Mouse (Mus musculus) ovary, postnatal 10 days (tissue): Measurements from ENCODE around the gene Gm20388.

ENCODE experiments used
- DNase-seq: peaks from one replicate; pipeline ENCODE4 v3.0.0; 2022; ENCODE audit warnings: low spot score

Gene Gm20388

DNA sequence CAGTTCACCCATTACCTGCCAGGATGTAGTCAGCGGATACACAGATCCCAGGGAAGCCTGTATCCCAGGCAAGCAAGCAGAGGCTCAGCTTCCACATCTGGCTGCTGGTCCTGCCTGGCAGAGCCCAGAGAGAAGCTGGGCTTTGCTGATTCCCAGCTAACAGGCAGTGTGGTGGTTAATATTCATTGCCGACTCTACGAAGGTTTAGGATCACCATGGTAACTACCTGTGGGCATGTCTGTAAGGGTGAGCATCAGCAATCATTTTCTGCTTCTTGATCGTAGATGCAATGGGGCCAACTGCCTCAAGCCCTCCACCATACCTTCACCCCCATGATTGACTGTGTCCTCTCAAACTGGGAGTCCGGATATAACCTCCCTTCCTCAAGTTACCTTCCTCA, 4283.4 kb downstream of the Gm20388 start:
- no peak for DNase-seq

DNA sequence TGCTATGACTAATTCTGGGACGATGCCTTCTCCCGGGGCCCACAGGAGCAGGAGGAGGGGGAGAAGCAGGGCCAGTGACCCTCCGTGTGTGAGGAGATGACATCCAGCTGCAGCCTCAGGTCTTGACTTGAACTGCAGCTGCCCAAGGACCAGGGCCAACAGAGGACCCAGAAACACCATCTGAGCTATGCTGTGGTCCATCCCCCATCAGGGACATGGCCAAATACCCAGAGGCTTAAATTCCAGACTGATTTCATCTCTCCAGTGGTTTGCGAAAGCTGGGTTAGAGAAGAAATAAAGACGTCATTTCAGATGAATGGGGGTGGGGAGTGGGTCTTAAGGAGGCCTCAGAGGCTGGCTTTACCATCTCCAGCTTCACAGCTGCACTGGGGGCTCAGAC, 4285.6 kb downstream of the Gm20388 start:
- no peak for DNase-seq

DNA sequence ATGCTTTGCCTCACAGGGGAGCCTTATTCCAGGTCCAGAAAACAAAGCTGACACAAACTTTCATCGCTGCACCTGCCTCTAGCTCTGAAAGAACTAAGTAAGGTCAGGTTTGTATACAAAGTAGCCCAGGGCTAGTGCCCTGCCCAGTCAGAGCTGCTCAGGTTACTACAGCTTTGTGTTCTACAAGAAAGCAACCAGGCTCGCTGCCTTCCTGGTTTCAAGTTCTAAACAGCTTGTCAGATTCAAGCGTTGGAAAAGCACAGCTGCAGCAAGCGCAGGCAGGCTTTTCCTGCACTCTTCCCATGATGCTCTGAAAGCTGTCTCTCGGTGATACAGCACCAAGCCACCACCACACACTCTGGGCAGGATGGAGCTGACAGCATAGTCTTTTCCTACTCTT, 4286.2 kb downstream of the Gm20388 start:
- no peak for DNase-seq

DNA sequence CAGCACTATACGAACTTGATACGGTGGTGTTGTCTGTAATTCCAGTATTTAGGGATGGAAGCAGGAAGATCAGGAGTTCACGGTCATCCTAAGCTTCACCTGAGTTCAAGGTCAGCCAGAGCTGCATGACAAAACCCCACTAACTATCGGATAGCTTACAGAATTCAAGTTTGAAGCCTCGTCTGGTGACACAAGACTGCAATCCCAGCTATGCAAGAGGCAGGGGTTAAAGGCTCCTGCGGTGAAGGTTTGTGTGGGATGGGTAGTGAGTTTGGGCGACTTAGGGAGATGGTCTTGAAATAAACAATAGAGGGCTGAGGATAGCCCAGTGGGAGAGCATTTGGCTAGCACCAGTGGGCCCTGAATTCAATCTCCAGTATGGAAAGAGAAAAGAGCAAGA, 4287.6 kb downstream of the Gm20388 start:
- no peak for DNase-seq

DNA sequence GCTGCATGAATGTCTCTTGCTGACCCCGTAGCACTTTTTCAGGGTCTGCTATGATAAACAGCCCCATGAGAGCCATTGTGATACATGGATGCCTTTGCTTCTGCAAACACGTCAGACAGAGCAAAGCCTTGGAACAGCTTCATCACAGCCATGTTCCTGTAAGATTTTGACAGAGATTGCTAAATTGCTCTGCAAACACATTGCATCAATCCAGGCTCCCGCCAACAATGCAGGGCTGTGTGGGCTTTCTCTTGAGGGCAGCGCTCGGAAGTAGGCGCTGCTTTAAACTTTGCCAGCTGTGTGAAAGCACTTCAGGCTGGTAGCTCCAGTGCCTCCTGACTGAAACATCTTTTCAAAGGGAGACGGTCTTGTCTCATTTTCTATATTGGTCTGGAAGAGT, 4289.8 kb downstream of the Gm20388 start:
- no peak for DNase-seq

DNA sequence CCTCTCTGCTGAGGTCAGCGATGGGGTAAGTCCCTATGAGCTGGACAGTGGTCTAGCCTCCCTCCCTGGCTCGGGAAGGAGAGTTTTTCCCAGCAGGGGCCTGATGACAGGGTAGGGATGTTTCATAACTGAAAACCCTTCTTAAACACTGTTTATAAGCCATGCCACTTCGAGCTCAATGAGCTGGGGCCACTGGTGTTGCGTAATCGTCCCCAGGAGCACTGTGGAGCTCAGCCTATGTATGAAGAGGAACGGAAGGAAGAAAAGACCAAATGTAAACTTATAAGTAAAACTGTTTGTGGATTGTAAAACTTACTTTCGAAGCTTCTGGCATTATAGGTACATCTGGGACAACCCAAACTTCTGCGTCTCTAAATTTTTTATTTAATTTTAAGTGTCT, 4291.1 kb downstream of the Gm20388 start:
- DNase-seq = no peak

DNA sequence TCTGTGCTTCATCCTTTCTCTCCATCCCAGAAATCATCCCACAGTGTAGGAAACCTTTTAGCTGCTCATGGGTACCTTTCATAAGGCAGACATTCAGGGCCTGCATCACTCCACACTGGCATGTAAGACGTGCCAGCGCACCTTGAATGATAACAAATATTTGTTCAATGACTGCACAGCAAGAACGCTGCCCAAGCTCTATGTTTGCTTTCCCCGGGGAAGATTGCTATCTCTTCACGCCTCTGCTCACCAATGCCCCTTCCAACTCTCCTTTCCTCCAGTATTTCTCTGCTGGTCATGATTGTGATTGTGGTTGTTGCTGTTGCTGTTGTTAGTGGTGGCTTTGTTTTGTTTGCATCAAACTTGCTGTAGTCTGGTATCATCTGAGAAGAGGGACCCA, 4292.3 kb downstream of the Gm20388 start:
- DNase-seq = no peak

DNA sequence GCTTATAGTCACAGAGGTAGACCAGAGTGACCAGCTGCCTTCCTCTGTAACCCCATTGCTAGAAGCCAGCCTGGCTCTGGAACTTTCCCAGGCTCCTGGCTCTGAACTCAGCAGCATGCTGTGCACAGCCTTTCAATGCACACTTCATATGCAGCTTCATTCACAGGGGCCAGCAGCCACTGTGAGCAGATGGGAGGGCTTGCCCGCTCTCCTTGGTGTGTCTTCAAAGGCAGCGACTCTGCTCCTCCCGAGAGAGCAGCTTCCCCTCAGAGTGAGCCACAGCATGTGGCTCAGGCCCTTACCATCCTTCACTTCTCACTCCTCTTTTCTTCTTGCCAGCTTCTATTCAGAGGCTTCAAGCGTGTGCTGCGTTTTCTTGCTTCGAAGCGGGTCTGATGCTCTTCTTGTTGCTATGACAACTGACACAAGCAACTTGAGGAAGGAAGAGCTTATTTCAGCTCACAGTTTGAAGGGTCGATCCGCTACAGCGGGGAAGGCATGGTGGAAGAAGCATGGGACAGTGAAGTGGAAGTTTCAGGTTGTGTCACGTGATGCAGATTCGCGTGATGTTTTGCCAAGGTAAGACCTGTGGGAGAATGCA, 4293.5 kb downstream of the Gm20388 start:
- DNase-seq = no peak

DNA sequence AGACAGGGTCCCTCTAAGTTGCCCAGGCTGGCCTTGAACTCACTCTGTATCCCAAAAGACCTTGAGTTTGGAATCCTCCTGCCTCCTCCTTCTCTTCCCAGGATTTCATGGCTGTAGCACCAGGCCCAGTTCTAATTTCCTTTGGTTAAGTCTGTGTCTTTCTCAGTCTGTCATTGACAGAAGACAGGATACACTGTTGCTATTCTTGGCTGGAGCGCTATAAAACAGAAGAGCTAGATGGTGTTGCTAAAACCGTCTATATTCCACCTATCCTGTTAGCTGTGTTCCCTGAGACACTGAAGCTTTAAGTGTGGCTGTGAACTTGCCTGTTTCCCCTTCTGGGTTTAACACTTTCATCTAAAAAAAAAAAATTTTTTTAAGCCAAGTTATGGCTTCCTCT, 4301.5 kb downstream of the Gm20388 start:
- DNase-seq = no peak

DNA sequence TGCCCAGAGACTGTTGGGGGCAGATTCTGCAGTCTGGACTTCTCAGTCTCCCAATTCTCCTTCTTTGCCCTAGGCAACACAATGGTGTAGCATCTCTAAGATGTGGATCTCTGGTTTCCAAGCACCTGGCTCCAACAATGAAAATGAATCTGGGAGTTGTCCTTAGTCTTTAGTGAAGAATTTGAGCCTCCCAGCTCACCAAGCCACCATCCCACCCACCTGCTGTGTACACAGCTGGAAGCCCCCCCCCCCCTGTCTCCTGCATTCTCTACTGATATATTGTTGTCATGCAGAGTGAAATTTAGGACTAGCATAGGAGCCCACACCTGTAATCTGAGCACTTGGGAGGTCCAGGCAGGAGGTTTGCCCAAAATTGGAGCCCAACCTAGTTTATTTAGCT, 4306.3 kb downstream of the Gm20388 start:
- DNase-seq = no peak

DNA sequence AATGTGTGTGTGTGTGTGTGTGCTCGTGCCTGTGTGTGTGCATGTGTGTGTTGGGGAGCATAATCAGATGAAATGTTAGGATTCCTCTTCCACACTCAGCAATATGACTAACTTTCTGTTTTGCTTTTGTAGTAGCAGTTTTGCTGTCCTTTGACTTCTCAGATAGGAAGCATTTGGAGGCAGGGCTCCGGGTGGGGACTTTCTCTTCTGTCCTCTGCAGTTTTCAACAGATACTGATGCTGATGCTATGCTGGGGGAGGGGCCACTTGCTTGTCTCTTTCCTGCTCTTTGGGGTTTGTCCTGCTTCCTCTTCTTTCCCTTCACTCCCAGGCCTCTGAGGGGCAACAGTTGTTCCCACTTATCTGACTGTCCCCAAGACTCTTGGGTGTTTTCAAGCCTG, 4319.2 kb downstream of the Gm20388 start:
- no peak for DNase-seq

DNA sequence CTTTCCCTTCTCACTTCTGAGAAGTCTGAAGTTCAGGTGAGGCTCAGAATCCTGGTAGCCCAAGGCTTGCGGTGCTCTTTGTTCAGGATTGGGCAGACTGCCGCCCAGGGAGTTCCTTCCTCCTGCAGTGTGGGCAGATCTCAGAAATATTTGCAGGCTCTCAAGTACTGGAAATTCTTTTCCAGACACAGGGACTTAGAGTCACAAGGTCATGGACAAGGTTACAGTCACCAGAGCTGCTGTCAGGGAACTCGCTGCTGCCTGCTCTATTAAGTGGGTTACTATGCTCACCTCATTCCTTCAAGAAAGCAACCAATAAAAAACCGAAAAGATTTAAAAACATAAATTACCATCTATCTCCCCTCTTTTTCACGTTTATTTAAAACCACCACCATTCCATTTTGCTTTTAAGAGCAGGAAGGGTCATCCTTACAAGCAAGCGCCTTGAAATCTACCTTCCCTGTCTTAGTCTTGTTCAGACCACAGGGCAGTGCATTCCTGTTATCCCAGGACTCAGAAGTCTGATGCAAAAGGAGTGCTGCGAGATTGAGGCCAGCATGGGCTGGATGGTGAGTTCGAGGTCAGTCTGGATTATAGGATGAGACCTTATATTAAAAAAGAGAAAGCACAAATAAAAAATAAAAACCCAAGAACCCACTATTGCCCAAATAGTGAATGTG, 4320.0 kb downstream of the Gm20388 start:
- no peak for DNase-seq

DNA sequence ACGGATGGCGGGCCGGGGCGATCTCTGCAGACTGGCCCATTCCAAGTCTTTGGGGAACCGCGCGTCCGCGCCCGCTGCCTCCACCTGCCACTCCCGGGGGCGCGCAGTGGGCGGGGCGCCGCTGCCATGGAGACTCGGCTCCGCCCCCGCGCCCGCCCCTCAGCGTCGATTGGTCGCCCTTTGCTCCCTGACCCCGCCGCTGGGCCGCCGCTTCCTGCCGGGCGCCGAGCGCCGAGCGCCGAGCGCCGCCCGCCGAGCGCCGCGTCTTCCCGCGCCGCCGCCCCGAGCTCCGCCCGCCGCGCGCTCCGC, 4320.5 kb downstream of the Gm20388 start, which contains the start of gene Galnt2:
Gene Galnt2 (plus strand): TSS at position 216 of the 309 bp plus-strand sequence.
- DNase-seq = peak; percentile 56

DNA sequence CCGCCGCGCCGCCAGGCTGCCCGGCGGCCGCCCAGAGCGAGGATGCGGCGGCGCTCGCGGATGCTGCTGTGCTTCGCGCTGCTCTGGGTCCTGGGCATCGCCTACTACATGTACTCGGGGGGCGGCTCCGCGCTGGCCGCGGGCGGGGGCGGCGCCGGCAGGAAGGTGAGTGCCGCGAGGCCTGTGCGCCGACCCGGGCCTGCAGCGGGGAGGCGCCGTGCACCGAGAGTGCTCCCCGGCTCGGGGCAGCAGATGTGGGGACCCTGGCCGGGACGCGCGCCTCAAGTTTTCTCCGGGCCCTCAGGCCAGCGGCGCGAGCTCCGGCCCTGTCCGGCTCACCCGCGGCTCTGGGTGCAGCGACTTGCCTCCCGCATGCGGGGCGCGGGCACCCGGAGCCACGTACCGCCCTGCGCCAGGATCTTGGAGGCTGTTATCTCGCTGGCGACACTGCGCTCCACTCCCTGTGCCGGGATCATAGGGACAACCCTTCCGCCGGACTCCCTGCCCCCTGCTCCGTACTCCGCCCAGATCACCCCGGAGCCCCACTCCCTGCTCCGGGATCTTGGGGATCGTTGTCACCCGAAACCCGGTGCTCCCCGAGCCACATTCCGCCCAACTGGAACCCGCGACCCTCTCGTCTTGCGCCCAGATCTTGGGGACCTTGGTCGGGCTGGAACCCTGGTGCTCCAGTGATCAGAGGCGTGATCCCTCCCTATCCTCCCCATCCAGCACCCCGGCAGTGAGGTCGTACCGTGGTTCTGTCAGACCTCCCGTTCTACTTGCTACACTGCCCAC, 4321.0 kb downstream of the Gm20388 start:
- DNase-seq = peak; percentile 25

DNA sequence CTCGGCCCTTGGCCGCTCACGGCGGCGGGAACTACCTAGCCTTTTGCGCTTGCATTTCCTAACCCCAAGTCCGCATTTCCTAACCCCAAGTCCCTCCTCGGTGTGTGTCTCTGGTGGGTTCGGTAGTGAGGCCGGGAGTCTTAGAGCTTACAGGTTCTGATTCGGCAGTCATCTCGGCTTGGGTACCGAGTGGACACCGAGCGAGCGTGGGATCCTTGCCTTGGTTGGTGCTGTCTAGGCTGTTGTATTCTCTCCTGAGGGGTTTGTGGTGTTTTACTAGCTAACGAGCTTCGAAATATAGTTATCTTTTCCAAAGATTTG, 4321.6 kb downstream of the Gm20388 start:
- DNase-seq = no peak

DNA sequence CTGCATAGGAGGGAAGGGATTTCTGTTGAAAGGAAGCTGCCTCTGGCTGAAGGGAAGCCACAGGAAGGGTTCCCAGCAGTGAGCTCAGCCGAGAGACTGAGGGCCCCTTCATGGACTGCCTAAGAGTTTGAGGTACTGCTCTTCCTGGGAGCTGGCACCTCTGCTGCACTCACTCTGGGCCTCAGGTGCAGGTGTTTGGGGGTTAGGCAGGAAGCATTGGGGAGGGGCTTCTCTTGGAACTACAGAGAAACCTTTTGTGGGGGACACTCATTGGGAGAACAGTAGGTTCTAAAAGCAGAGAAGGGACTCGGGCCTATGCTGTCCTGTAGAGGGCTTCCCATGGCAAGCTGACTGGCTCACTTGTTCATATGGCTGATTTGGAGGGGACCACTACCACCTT, 4323.9 kb downstream of the Gm20388 start:
- DNase-seq = no peak

DNA sequence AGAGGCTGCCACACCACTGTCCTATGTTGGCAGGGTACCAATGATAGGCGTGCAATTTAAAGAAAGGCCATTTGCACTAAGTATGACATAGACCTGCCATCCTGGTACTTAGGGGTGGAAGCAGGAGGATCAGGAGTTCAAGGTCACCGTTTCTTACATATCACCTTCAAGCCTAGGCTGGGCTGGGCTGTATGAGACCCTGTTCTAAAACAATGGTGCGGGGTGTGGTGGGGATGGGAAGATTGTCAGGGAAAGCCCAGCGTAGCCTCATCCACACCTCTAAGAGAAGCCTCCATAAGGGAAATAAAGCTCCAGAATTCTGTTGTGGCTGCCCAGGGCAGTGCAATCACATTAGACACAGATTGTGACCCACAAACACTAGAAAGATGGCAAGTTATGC, 4324.9 kb downstream of the Gm20388 start:
- DNase-seq = no peak

DNA sequence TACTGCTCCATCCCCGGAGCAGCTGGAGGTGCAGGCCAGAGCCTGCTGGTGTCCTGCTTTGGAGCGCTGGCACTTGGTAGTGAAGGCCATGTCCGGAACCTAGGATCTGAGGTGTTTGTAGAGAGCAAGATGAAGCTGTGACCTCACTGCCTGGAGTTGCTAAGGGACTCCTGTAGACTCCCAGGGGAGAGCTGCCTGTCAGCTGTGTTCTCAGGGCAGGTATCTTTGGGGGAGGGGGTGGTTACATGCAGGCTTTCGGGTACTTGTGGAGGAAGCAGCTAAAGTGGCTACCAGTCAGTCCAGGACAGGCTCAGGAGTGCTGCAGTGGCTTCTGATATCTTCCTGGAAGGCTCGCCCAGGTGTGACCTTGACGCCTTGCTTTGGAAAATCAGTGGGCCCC, 4328.7 kb downstream of the Gm20388 start:
- no peak for DNase-seq

DNA sequence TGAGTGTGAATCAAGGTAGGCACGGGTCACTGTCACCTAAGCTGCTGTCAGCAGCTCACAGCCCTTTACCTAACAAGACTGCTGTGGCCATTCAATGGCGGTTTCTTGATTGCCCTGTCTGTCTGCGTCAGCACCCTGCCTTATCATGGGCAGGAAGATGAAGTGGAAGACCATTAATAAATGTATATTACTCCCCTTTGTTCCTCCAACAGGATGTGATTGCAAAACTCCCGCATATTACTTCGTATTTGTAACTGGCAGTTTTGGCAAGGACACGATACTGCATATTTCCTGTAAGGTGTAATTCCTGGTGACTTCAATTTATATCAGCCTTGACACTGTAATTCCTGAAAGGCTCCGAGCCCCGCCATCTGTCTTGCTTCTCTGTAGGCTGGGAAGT, 4330.3 kb downstream of the Gm20388 start:
- DNase-seq = no peak

DNA sequence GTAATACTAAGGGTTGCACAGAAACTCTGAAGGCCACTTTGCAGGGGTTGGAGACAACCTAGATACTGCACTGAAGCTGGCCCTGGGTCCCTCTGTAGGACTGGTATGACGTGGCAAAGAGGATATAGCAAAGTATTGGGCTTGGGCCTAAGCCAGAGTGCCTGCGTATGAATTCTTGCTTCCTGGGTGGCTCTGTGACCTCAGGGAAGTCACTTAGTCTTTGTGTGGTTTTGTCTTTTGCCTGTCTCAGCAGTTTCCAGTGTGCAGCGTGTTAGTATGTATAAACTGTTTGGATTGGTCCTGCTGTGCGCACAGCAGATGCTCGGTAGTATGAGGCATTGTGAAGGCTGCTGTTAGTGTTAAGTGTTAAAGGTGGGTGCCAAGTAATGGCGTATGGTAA, 4331.6 kb downstream of the Gm20388 start:
- DNase-seq = no peak

DNA sequence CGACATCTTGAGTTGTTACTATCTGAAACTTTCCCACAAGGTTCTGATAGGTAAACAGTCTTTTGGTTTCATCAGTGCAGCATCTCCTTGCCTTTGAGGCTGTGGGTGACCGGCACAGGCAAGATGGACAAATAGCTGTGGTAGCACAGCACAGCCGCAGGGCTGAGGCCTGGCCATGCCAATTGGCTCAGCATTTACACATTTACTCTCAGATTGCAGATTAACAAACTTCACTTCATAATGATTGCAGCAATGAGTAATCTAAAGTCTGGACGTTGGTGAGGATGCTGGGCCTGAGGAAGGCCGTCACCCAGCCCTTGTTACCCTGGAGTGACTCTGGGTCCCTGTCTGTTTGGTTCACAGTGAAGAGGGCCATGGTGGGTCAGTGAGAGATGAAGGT, 4332.3 kb downstream of the Gm20388 start:
- DNase-seq = no peak

DNA sequence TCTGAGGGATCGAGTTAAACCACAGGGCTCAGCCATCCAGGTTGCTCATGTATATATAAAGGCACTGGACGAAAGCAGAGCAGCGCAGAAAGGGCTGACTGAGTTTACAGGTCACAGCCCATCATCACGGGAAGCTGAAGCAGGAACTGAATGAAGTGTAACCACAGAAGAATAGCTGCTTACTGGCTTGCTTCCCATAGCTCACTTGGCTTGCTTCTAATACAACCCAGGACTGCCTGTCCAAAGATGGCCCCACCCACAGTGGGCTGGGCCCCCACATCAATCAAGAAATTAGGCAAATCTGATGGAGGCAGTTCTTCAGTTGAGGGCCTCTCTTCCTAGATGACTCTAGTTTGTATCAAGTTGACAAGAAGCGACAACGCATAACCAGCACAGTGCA, 4336.9 kb downstream of the Gm20388 start:
- no peak for DNase-seq

DNA sequence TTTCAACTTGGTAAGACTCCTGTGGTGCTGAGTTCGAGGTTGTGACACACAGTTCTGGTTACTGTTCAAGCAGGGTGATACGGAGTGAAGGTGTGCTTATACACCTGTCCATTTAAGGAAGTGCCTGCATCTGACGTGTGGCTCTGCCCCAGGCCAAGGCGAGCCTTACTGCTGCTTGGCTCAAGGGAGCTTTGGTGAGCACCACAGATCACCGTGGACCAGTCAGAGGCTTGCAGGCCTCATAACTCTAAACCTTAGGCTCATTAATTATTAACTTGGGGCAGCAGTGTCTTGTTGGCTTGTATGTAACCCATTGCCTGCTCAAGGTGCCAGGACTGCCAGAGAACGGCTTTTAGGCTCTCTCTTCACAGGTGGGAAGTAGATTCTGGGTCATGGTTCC, 4338.0 kb downstream of the Gm20388 start:
- no peak for DNase-seq

DNA sequence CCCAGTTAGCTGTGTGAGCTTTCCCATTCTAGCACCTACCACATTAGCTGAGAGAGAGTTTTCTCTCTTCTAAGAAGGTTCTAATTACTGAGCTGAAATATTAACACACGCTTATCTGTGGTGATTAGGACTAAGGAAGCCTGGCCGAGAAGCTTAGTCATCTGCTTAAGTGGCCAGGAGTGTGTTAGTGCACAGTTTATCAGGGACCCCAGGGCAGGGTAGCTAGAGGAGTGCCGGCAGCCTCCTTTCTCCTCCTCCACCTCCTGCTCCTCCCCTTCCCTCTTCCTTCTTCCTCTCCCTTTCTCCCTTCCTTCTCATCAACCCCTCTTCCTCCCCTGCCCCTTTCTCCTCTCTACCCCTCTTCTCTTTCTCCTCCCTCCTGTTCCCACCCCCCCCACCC, 4339.6 kb downstream of the Gm20388 start:
- DNase-seq = no peak
